Mouse (Mus musculus) layer of hippocampus, adult 2 months (tissue): ENCODE measurements at regions not wholly inside any gene's neighbourhood (a gene's known extent, or its start where the extent isn't known, plus 50 kb on each side); places are given as distances from the start of the nearest gene placed in this dataset.
"Not testable (repeated sequence)": the region's sequence is repeated elsewhere in the genome, so short reads cannot be mapped to it uniquely, and the experiment has no call there.

Experiments
- DNase-seq, 2 experiments: peaks; one replicate each; pipeline ENCODE4 v3.0.0; 2022; ENCODE audit warnings: low spot score in 2 of 2
- H3K27ac ChIP-seq: fragments of 200-600 bp; 2 replicates; pipeline ENCODE4 v1.8.1; 2022
- H3K4me3 ChIP-seq: fragments of 200-600 bp; 2 replicates; pipeline ENCODE4 v1.8.1; 2022; ENCODE audit warnings: mild to moderate bottlenecking
- CTCF ChIP-seq: fragments of 200-600 bp; conservative IDR thresholded peaks from 2 replicates; pipeline ENCODE4 v1.8.1; 2022; ENCODE audit warnings: antibody characterized with exemption, mild to moderate bottlenecking, moderate library complexity

DNA sequence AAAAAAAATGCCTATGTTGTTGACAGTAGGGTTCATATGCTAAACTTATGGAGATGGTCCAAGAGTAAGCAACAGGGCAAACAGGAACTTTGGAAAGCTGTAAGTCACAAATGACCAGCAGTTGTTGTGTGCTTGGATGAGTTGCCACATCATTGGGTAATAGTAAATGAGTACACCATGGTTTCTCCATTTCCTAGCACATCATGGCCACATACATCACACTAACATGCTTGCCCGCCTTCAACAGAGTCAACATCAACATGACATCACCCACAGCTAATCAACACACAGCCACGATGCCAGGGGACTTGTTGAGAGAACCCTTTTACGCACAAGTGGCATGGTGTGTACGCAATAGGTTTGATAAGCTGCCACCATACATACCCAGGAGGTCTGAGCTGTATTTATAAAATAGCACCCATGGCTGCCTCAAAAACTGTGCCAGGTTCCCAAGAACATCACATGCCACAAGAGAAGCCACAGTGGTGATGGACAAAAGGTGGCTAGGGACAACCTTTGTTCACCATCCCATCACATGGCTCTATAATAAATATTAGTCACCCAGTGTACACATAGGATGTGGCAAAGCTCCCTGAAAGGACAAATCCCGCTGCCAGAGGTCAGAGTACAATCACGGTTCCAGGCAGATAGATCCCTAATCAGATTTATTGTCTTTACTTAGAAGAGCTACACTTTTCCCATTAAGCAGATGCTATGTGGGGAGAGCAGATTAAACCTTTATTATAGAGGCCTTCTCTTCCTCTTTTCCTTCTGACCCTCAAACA lies 179.5 kb upstream of the Tsc22d2 start:
- no peak overlapping the region for H3K4me3 ChIP-seq
- no peak for TF ChIP-seq CTCF
- no peak overlapping the region for H3K27ac ChIP-seq
- DNase-seq, result no peak

- Histone ChIP-seq H3K27ac (no peak overlapping the region), H3K4me3 (no peak overlapping the region)
- no peak for TF ChIP-seq CTCF
- no peak for DNase-seq
Observed at GRCm38 (mm10) chr3:58238111-58238510, 176.4 kb upstream of the Tsc22d2 start.

GRCm38 (mm10) chr3:58240775-58241174 lies 173.7 kb upstream of the Tsc22d2 start:
- peak overlapping the region; percentile 61; the same call in 1 of the 2 replicates for H3K27ac ChIP-seq
- no peak overlapping the region for H3K4me3 ChIP-seq
- DNase-seq, result peak in 1 of 2 experiments; percentile 15
- TF ChIP-seq CTCF, result no peak

DNA sequence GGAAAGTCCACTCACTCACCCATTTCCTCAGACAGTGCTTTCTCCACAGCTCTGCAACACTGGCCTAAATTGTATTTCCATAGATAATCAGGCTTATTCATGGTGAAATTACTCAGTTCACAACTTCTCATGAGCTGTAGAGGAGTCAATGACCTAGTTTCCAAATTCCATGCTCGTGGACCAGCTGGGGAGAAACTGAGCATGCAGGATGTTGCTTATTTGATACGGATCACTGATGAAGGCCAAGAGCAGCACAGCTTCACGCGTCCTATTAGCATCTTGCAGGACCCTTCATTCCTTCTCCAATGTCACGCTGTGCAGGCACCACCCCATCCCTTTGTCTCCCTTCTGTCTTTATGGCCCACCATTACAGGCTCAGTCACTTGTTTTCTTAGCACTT lies 169.2 kb upstream of the Tsc22d2 start:
- TF ChIP-seq CTCF, result no peak
- no peak overlapping the region for H3K27ac ChIP-seq
- no peak overlapping the region for H3K4me3 ChIP-seq
- no peak for DNase-seq

- no peak for DNase-seq
- H3K4me3 ChIP-seq, result no peak overlapping the region
- H3K27ac ChIP-seq, result no peak overlapping the region
- TF ChIP-seq CTCF, result no peak
Observed at GRCm38 (mm10) chr3:58247989-58248388, 166.5 kb upstream of the Tsc22d2 start.

GRCm38 (mm10) chr3:58253942-58254341 lies 160.6 kb upstream of the Tsc22d2 start:
- no peak for TF ChIP-seq CTCF
- H3K27ac ChIP-seq, result no peak overlapping the region
- no peak overlapping the region; the same call in 1 of the 2 replicates for H3K4me3 ChIP-seq
- DNase-seq, result peak in 1 of 2 experiments; percentile 63

DNA sequence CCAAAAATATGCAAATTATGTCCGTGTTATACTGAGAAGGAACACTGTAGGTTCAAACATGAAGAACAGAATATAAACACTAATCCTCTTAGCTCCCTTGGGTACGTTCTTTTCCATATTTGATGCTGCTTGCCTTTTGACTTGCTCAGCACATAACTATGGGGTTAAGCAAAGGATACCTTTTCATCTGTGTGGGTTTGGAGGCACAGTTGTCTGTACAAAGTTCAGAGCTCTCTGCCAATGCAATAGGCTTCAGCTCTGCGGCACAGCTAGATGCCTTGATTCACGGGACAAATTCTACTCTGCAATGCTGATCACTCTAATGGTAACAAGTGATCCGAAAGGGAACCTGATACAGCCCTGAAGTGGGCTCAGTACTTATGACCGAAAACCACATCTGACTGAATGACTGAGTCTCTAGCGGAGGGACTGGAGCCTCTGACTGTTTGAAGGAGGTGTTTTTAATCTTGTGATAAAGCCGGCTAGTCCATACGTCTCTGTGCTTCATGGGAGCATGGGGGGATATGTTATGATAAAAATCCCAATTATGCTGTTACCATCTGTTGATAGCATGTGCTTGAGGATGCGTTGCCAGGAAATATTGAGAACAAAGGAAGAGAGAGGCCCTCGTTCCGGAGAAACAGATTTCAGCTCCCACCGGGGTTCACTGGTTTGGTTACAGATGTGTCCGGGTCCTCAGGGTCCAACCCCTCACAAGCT lies 146.7 kb upstream of the Tsc22d2 start:
- H3K4me3 ChIP-seq, result no peak overlapping the region; the same call in 1 of the 2 replicates
- DNase-seq, result peak; percentile 27 to 32
- no peak for TF ChIP-seq CTCF
- H3K27ac ChIP-seq, result peak overlapping the region; percentile 57

- H3K27ac ChIP-seq, H3K4me3 ChIP-seq, DNase-seq: not testable (repeated sequence)
Observed at GRCm38 (mm10) chr3:58271441-58271840, 143.1 kb upstream of the Tsc22d2 start.

DNA sequence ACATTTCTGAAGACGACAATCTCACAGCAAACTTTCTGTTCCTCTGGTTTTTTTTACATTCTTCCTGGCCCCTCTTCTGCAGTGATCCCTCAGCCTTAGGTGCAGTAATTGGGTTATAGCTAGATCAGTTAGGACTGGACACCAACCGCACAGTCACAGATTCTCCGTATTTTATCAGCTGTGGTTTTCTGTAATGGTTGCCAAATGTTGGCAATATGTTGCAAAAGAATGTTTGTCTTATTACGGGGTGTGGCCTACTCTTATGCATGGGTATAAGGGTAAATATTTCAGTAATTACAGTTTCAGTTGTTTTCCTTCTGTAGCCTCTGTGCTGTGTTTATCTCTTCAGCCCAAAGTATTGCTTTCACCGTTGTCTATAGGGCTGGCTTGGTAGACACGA lies 133.2 kb upstream of the Tsc22d2 start:
- no peak overlapping the region for H3K4me3 ChIP-seq
- DNase-seq, result no peak
- H3K27ac ChIP-seq, result no peak overlapping the region
- TF ChIP-seq CTCF, result no peak

GRCm38 (mm10) chr3:58284371-58284770 lies 130.1 kb upstream of the Tsc22d2 start:
- H3K4me3 ChIP-seq, DNase-seq, H3K27ac ChIP-seq: not testable (repeated sequence)

GRCm38 (mm10) chr3:58295810-58296209 lies 118.7 kb upstream of the Tsc22d2 start:
- TF ChIP-seq CTCF, result no peak
- no peak for DNase-seq
- H3K27ac ChIP-seq, result no peak overlapping the region
- no peak overlapping the region for H3K4me3 ChIP-seq

- H3K4me3 ChIP-seq, result no peak overlapping the region
- no peak for DNase-seq
- TF ChIP-seq CTCF, result no peak
- H3K27ac ChIP-seq, result no peak overlapping the region
Observed at GRCm38 (mm10) chr3:58300213-58300612, 114.3 kb upstream of the Tsc22d2 start.

GRCm38 (mm10) chr3:58300801-58301485 lies 113.6 kb upstream of the Tsc22d2 start:
- TF ChIP-seq CTCF, result no peak
- DNase-seq, result no peak

More at GRCm38 (mm10) chr3:58300801-58301485, 113.6 kb upstream of the Tsc22d2 start:
- Histone ChIP-seq H3K27ac (no peak overlapping the region), H3K4me3 (no peak overlapping the region)
